Mouse (Mus musculus) T-helper 2 cell (primary cell): ENCODE results near the gene Myocos.
"Not testable (repeated sequence)": the region's sequence is repeated elsewhere in the genome, so short reads cannot be mapped to it uniquely, and the experiment has no call there.

Experiments used
- in situ Hi-C: fragments of 300-600 bp; cut with MboI, MseI; formaldehyde crosslinking; loops from one replicate; pipeline ENCODE4 v1.15.1; 2025; ENCODE audit warnings: high pct_unique_total_duplicates

The Myocos gene

DNA sequence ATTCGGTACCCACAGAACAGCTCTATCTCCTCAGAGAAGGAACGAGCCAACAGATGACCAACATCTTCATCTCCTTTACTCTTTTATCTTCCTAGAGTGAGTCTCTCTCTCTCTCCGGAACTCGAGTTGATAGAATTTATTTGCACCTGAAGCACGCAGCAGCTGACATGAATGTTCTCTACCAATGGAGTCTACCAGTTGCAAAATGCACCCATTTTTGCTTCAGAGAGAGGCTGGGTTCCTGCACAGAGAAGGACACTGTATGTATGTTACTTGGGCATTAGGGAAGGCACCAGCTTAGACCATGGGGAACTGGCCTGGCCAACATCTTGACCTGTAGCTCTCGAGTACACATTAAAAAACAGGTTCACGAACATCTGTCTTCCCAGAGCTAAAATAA lies at the start of gene Myocos:
Gene Myocos (minus strand): TSS at position 101 of the 400 bp plus-strand sequence.
- in situ Hi-C loops, result loop anchor here (25.0 kb wide), 1 partner anchor 296 kb away; no protein-coding TSS in a partner anchor

DNA sequence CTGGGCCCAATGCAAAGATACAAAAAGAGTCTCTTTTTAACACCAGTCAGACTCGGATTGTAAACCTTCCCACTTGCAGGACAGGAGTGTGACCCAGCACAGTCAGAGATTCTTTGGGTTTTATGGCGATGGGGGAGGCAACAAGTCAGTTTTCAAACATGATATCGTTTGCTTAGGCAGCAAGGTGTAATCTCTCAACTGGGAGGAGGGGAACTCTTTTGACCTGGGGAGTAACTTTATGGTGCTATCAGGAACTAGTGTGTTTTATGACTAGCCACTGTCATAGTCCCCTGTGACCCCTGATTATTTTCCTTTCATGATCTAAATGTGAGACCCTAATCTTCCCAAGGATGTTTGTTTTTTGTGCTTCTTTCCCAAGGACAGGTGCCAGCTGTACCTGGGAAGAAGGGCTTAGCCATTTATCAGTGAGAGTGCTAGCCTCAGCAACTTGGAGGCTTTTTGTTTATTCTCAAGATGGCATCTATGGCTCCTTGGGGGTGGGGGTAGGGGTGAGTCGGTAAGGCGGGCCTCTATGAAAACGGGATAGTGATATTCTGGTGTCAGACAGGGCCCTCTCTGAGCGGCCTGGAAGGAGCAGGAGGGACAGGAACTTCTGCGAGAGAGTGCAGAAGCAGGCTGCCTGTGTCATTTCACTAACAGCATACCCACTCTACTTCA lies 42.5 kb upstream of the Myocos start:
- in situ Hi-C loops, result no loop called here

GRCm38 (mm10) chr1:162697866-162698265 lies 39.8 kb upstream of the Myocos start:
- in situ Hi-C loops, result no loop called here

DNA sequence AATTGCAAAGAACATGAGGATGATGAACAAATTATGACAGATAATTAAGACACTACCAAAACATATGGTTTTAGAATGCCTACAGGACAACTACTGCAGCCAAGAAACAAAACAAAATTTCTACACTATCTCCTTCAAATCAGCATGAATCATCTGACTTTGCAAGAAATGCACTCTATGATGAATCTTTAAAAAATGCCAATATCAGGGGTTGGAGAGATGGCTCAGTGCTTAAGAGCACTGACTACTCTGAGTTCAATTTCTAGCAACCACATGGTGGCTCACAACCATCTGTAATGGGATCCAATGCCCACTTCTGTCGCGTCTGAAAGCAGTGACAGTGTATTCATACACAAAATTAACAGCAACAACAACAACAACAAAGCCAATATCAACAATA lies 35.7 kb upstream of the Myocos start:
- in situ Hi-C loops, result no loop called here

DNA sequence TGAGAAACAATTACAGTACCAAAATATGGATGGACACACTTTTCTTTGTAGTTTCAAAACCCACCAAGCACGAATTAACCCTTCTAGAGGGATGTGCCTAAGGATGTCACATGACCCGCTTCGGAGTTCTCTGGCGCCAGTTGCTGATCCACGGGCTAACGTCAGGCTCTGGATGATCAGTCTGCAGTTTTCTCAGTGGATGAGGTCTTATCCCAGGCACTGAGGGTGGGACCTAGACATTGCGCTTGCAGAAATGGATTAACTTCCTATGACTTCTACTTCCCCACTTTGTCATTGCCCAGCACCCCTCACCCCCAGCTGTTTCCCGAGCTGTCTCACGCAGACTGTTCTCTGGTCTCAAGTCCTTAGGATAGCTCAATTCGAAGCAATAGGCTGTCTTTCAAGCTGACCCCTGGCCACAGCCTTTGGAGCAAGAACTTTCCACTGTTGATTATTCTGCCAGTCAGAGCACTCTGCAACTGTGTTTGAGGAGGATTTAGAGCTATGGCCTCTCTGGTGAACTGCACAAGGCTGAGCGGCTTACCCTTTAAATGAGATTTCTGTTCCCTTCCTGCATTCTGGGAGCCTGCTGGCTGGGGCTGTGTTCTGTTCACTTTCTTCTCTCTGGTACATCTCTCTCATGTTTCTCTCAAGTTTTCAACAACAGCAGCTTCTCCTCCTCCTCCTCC lies 7.6 kb upstream of the Myocos start:
- in situ Hi-C loops, result loop anchor here (25.0 kb wide), 1 partner anchor 303 kb away; no protein-coding TSS in a partner anchor

GRCm38 (mm10) chr1:162664826-162665475 lies 6.9 kb upstream of the Myocos start:
- in situ Hi-C loops, result loop anchor here (5.0 to 25.0 kb wide), 2 partner anchors 68 to 303 kb away; no protein-coding TSS in a partner anchor

DNA sequence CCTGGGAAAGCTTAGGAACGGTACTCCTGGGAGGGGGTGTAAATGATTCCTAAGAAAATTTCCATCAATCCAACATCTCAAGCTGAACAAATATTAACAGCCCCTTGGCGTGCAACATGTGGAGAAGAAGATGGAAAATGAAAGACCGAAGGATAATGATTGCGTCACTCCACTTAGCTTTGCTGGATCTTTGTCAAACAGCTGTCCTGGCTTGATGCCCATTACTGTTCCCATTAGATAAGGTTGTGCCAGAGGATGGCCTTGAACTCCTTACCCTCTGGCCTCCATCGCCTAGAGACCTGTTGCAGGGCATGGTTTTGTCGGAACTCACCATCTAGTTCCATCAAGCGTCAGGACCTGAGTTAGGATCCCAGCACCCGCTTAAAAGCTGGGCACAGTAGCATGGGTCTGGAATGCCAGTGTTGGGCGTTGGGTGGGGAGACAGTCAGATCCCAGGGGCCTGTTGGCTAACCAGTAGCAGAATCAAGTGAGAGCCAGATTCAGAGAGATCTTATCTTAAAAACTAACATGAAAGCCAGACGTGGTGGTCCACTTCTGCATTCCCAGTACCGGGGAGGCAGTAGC lies 2.3 kb upstream of the Myocos start:
- in situ Hi-C loops, result loop anchor here (5.0 to 25.0 kb wide), 2 partner anchors 63 to 298 kb away; no protein-coding TSS in a partner anchor

GRCm38 (mm10) chr1:162648416-162648815 lies 9.6 kb downstream of the Myocos start:
- in situ Hi-C loops, result no loop called here

- in situ Hi-C loops, result no loop called here
Measured at GRCm38 (mm10) chr1:162646083-162646686, 11.8 kb downstream of the Myocos start.

DNA sequence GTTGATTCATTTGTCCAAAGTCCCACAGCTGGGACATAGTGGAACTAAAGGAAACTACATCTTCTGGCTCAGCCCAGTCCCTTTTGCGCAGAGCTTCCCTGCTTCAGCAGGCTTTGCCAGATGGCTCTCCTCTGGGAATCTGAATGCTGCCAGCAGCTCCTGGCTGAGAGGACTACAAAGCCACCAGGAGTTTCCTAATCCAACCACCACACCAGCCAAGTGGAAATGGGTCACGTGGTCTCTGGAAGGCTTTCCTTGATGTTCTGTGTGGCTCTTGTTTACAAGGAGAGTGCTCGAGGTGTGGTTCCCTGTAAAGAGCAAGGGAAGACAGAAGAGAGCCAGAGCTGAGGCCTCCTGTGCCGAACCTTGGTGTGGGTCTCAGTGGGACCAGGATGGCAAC lies 14.3 kb downstream of the Myocos start:
- in situ Hi-C loops, result no loop called here

GRCm38 (mm10) chr1:162642591-162642990 lies 15.4 kb downstream of the Myocos start:
- in situ Hi-C loops, result no loop called here

- in situ Hi-C loops, result loop anchor here (5.0 kb wide), 1 partner anchor 638 kb away; no protein-coding TSS in a partner anchor
Measured at GRCm38 (mm10) chr1:162639861-162640260, 18.2 kb downstream of the Myocos start.

DNA sequence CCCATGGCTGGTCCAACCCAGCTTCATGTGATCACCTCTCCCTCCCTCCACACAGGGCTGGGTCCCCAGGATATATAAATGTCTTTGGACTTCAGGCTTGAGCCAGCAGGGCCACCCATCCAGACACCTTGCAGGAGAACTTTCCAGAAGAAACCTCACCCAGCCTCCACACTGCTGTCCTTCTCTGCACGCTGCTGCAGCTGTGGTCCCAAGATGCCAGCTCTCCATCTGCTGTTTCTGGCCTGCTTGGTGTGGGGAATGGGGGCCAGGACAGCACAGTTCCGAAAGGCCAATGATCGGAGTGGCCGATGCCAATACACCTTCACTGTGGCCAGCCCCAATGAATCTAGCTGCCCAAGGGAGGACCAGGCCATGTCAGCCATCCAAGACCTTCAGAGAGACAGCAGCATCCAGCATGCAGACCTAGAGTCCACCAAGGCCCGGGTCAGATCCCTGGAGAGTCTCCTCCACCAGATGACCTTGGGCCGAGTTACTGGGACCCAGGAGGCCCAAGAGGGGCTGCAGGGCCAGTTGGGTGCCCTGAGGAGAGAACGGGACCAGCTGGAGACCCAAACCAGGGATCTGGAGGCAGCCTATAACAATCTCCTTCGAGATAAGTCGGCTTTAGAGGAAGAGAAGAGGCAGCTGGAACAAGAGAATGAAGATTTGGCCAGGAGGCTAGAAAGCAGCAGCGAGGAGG lies 18.8 kb downstream of the Myocos start, which contains the start of gene Myoc:
Gene Myoc (plus strand): TSS at position 105 of the 700 bp plus-strand sequence.
- in situ Hi-C loops, result loop anchor here (5.0 kb wide), 1 partner anchor 637 kb away; no protein-coding TSS in a partner anchor

- in situ Hi-C loops, result loop anchor here (5.0 kb wide), 1 partner anchor 636 kb away; no protein-coding TSS in a partner anchor
Measured at GRCm38 (mm10) chr1:162638535-162638934, 19.5 kb downstream of the Myocos start.

DNA sequence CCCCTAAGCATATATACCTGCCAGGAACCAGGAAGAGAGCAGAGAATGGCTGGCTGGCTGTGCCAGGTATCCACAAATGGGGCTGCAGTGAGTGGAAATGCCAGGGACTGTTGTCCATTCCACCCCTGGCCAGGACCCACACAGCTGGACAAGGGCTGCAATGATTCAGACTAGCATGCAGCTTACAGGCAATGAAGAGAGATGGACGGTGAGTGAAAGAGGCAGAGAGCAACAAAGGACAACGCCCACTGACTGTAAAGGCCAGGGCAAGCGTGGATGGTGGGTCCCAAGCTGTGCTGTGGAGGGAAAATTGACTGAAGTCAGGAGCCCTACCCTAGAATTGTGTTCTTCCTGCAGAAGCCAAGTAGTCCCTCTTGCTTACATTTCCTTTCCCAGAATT lies 21.5 kb downstream of the Myocos start:
- in situ Hi-C loops, result loop anchor here (5.0 kb wide), 1 partner anchor 634 kb away; no protein-coding TSS in a partner anchor

- in situ Hi-C loops, result loop anchor here (5.0 kb wide), 1 partner anchor 633 kb away; no protein-coding TSS in a partner anchor
Measured at GRCm38 (mm10) chr1:162635291-162635931, 22.6 kb downstream of the Myocos start.

GRCm38 (mm10) chr1:162628326-162628725 lies 29.7 kb downstream of the Myocos start:
- in situ Hi-C loops, result not testable (repeated sequence)

DNA sequence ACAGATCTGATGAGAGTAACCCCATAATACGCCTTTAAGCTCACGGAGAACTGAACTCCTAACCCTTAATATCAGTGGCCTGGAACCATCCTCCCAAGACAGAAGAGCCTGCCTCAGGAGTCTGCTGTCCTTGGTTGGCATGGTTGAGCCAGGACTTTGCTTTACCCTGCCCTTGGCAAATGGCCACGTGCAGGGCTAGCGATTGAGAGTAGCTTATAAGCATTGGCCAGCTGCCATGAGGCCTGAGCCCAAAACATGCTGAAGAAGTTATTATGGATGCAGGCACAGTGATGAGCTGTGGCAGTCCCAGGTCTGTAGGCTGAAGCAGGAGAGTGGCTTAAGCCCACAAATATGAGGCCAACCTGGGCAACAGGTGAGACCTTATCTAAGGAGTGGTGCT lies 30.2 kb downstream of the Myocos start:
- in situ Hi-C loops, result not testable (repeated sequence)

DNA sequence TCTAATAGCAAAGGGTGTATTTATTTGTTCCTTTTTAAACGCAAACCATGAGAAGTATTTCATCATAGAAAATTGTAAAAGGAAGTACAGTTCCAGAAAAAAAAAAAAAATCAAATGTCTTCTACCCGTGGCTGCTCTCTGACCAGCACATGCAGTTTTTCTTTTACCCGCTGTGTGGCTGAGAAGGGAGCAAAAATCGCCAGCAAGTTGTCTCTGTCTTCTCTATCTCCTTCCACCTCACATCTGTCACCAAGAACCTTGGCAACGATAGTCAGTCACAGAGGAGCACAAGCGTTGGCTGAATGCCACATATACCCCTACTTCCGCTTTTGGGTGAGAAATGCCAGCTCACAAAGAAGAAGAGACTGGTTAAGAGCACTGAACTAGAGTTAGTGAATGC lies 32.8 kb downstream of the Myocos start:
- in situ Hi-C loops, result no loop called here

DNA sequence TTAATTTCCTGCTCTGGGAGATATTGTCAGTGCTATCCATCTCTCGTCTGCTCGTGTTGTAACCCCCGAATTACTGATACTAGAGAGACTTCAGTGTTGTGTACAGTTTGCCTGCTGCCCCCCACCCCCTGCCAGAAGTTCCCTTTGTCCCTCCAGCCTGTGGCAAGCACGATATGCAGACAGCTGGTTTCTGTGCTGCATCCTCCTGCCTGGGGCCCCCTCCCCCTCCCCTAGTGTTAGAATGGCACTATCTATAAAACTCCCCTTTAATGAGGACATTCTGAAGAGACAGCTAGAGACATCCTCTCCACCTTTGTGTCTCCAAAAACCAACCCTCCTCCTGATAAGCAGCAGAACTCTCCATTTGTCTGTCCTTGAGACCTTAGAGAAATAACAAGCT lies 34.1 kb downstream of the Myocos start:
- in situ Hi-C loops, result no loop called here
